Mouse (Mus musculus) megakaryocyte, embryonic 14.5 days (primary cell): ENCODE data around the gene Maml3. TPM values are rescaled to one million over a fixed set of nuclear protein-coding genes. Genes with fewer than 3 reads are reported as not detected.

ENCODE experiments used
- H3K27me3 ChIP-seq: replicated peaks from 2 replicates; pipeline ENCODE3; 2012; ENCODE audit warnings: inconsistent platforms
- H3K36me3 ChIP-seq: replicated peaks from 2 replicates; pipeline ENCODE3; 2012; ENCODE audit warnings: low read length, inconsistent platforms, mixed read lengths
- H3K4me1 ChIP-seq: 2 replicates; pipeline ENCODE4 v1.6.1; 2012; ENCODE audit warnings: inconsistent platforms
- H3K4me3 ChIP-seq: replicated peaks from 2 replicates; pipeline ENCODE3; 2012; ENCODE audit warnings: moderate library complexity, mild to moderate bottlenecking, inconsistent platforms
- H3K9me3 ChIP-seq: 2 replicates; pipeline ENCODE4 v1.6.1; 2012; ENCODE audit warnings: inconsistent platforms
- FLI1 ChIP-seq: IDR thresholded peaks from 2 replicates; pipeline ENCODE4 v1.6.1; 2012; ENCODE audit warnings: low read length, inconsistent platforms, mixed read lengths
- GATA1 ChIP-seq: IDR thresholded peaks from 3 replicates; pipeline ENCODE4 v1.6.1; 2012; ENCODE audit warnings: mixed read lengths, low read length, inconsistent platforms, borderline replicate concordance
- polyA plus RNA-seq: library from polyadenylated mRNA; stranded (reverse); fragments of >175 nt; gene quantifications from 2 replicates; pipeline ENCODE4 v1.2.3, GENCODE M21; 2012; ENCODE audit warnings: low replicate concordance; ENCODE audit not compliant: insufficient read depth

Maml3 gene
- polyA plus RNA-seq, 1 experiment = 2.4 TPM

DNA sequence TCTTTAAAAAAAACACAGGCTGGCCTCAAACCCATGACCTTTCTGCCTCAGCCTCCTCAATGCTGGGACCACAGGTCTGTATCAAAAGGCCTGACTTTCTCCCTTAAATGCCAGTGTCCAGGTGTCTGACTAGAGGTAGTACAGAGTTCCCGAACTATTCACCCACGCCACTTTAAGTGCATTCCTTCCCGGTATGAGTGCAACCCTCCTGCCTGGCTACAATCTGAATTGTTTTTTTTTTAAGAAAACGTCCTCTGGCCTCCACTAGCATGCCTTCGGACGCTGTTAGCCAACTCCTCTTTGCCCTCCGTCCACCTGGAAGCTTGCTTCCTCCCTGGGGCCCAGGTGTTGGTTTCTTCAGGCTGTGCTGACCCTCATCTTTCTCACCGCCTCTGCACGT, 260.6 kb downstream of the Maml3 start:
- Histone ChIP-seq H3K27me3 (peaks cover 5% of the 10 kb centered on the region), H3K9me3 (peaks cover 3% of the 10 kb centered on the region; the same call in 1 of the 2 replicates), H3K36me3 (no peaks in the 10 kb centered on the region), H3K4me1 (no peaks in the 10 kb centered on the region; the same call in 1 of the 2 replicates), H3K4me3 (no peak overlapping the region)
- no peak for TF ChIP-seq GATA1
- no peak for TF ChIP-seq FLI1

DNA sequence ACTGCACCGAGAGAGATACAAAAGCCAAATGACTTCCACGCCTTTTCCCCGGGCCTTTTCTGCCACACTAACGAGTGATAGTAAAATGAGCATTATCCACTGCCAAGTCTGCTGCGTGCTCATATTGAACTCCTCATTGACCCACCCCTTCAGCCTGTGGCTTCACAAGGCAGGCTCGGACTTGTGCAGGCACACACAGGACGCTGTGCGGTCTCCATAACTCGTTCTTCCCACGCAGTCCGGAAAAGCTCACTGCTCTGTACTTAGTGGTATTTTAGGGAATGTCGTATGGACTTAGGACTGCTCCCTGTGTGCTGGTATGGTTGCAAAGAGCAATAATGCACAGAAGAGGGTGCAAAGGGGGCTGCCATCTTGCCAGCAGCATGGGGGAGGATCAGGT, 262.7 kb downstream of the Maml3 start:
- H3K27me3 ChIP-seq = peaks cover 5% of the 10 kb centered on the region
- TF ChIP-seq GATA1 (no peak), FLI1 (no peak)

DNA sequence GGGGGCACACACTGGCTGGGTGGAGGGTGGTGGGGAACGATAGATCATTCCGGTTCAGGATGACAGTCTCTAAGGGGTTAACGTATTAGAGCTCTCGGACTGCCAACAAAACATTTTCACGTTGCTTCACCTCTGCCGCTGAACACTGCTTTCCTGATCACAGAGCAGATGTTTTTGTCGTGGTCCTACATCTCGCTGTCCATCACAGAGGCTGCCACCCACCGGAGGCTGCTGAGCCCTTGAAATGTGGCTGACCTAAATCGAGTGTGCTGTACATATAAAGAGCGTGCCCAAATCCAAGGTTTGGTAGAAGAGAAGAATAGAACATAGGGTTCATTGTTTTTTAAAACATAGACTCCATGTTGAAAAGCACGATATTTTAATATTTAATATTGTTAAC, 263.3 kb downstream of the Maml3 start:
- Histone ChIP-seq H3K4me3 (no peak overlapping the region), H3K4me1 (peaks cover 1% of the 10 kb centered on the region), H3K9me3 (0 out of 2 replicates have a peak, but pooled peaks cover under 1% of the 10 kb centered on the region), H3K36me3 (no peaks in the 10 kb centered on the region), H3K27me3 (peaks cover 2% of the 10 kb centered on the region)
- no peak for TF ChIP-seq GATA1
- TF ChIP-seq FLI1 = no peak

More for the DNA sequence above, 262.7 kb downstream of the Maml3 start:
- no peaks in the 10 kb centered on the region; the same call in 1 of the 2 replicates for H3K4me1 ChIP-seq
- H3K9me3 ChIP-seq = peaks cover 3% of the 10 kb centered on the region; the same call in 1 of the 2 replicates
- no peaks in the 10 kb centered on the region for H3K36me3 ChIP-seq
- no peak overlapping the region for H3K4me3 ChIP-seq

DNA sequence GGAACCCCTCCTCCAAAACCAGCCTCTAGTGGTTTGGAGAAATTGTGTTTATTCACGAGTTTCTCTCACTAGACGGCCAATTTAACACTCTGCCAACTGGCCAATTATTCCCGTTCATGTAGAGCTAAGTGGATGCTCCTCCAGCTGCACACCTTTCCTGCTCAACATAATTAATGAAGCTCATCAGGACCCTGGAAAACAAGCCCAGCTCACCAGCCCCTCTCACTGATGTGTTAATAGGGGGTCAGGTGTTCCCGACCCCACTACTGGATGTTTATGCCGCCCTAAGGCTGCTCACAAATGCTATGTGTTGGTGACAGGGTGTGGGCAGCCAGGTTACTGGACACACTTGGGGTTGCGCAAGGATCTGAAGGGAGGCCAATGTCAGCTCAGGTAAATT, 263.7 kb downstream of the Maml3 start:
- Histone ChIP-seq H3K4me3 (no peak overlapping the region), H3K36me3 (no peaks in the 10 kb centered on the region), H3K4me1 (peaks cover 6% of the 10 kb centered on the region), H3K9me3 (no peaks in the 10 kb centered on the region), H3K27me3 (peaks cover 2% of the 10 kb centered on the region)
- TF ChIP-seq FLI1 (no peak), GATA1 (no peak)

DNA sequence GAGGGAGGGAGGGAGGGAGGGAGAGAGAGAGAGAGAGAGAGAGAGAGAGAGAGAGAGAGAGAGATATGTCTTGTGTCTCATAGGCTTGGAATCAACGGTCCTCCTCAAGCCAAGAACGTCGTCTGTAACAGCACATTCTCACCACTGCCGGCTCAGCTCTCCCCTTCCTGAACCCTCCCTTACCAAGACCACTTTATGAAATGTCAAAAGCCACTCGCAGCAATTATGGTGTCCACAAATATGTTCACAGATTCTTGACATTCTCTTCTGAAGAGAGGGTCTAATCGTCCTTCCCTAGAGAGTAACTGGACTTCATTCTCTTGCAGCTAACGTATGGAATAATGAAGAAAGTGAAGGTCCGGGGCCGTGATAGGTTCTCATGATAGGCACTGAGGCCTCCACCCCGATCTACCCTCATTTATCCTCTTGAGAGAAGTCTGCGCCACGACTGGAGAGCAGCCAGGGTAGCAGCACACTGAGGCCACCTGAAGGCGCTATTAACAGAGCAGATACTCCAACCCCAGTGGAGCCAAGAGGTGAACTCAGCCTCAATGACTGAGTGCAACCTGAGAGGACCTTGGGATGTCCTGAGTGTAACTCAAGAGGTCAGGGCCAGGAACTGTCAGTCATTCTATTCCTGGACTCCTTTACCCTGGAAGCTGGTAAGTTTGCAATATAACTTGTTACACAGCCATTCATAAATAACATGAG, 264.6 kb downstream of the Maml3 start:
- Histone ChIP-seq H3K9me3 (no peaks in the 10 kb centered on the region), H3K36me3 (no peaks in the 10 kb centered on the region), H3K4me1 (peaks cover 10% of the 10 kb centered on the region), H3K4me3 (no peak overlapping the region), H3K27me3 (peaks cover 2% of the 10 kb centered on the region)
- TF ChIP-seq FLI1 = no peak
- no peak for TF ChIP-seq GATA1

DNA sequence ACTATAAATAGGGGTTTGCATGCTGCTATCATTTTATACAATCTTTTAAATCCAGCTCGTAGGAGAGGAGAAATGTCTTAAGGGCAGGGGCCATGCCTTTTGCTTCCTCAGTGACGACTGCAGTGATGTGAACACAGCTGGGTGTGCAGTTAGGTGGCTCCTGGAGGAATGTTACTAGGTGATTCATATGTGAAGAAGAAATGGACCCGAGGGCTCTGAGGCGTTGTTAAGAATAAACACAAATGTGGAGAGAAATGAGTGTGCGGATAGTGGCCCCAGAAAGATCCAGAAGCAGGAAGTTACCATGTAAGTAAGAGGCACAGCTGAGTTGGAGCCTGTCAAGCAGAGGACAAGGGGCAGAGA, 265.5 kb downstream of the Maml3 start:
- Histone ChIP-seq H3K4me3 (no peak overlapping the region), H3K4me1 (peaks cover 10% of the 10 kb centered on the region), H3K27me3 (peaks cover 2% of the 10 kb centered on the region), H3K9me3 (no peaks in the 10 kb centered on the region), H3K36me3 (no peaks in the 10 kb centered on the region)
- TF ChIP-seq GATA1 = no peak
- no peak for TF ChIP-seq FLI1

DNA sequence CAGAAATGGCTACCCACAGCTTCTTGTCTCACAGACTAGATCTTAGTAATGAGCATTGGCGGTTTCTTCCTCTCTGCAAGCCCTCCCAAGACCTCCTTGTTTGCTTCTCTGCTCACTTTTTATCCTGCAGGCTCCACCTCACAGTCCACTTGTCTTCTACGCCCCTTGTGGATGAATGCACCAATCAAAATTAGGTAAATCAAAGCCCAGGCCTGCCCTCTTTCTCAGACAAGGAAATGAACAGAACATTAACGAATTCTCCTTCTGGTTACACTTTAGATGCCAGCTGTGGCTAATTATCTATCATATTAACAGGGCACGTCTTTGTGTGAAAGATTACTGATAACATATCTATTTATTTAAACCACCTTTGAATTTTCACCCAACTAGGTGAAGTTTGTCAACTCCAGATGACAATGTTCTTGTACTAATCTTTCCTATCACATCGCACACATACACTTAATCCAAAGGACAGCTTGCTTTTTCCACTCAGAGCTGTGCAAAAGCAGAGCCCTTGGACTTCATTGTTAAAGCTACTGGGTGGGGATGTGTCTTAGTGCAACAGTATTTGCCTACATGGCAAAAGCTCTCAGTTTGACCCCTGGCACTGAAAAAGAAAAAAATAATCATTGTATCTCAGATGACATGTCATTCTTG, 266.1 kb downstream of the Maml3 start:
- Histone ChIP-seq H3K9me3 (no peaks in the 10 kb centered on the region), H3K4me3 (no peak overlapping the region), H3K36me3 (no peaks in the 10 kb centered on the region), H3K27me3 (peaks cover 2% of the 10 kb centered on the region), H3K4me1 (peaks cover 10% of the 10 kb centered on the region)
- TF ChIP-seq FLI1 (no peak), GATA1 (no peak)

DNA sequence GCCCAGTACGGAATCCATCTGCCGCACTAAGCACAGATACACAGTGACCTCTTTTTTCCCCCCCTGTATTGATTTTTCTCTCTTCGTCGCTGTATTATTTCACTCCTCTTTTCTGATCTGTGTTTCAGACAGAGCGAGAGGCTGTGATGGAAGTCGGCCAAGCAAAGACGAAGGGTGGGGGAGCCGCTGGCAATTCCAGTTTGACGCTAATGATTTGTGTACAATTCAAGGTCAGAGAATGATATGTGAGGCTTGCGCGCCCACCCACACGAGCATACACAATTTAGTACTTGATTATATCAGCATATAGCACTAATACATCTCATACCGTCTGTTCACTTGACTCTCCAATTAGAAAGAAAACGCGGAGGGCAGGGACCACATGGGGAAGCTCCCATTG, 271.9 kb downstream of the Maml3 start:
- peaks cover 2% of the 10 kb centered on the region for H3K27me3 ChIP-seq
- H3K4me3 ChIP-seq = no peak overlapping the region
- peaks cover 3% of the 10 kb centered on the region for H3K36me3 ChIP-seq
- peaks cover 3% of the 10 kb centered on the region; the same call in 1 of the 2 replicates for H3K9me3 ChIP-seq
- peaks cover 13% of the 10 kb centered on the region for H3K4me1 ChIP-seq
- TF ChIP-seq GATA1 (no peak), FLI1 (no peak)

DNA sequence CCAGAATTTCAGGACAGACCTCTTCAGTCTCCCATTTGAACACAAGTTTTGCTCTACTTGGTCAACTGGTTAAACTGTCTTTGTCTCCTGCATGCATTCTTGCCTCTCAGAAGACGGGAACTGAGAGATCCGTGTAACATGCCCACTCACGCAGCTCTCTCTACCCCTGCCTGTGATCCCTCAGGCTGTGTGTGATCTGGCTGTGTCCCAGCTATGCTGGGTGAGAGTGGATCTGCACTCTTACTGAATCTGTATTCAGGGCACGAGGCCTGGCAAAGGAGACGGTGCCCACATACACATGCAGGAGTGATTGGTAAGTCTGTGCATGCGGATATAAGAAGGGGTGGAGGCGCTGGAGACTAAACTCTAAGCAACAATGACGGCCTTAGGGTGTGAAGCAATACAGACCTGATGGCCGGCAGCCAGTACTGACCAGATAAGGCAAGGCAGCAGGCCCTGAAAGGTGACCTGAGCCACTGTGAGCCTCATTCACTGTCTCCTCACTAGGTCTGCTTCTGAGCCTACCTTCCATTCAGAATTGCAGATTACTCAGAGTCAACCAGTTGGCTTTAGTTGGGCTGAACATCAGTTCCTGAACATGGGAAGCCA, 274.0 kb downstream of the Maml3 start:
- Histone ChIP-seq H3K9me3 (peaks cover 3% of the 10 kb centered on the region; the same call in 1 of the 2 replicates), H3K4me1 (peaks cover 6% of the 10 kb centered on the region), H3K4me3 (no peak overlapping the region), H3K27me3 (peaks cover 2% of the 10 kb centered on the region), H3K36me3 (peaks cover 11% of the 10 kb centered on the region)
- TF ChIP-seq GATA1 (no peak), FLI1 (no peak)

DNA sequence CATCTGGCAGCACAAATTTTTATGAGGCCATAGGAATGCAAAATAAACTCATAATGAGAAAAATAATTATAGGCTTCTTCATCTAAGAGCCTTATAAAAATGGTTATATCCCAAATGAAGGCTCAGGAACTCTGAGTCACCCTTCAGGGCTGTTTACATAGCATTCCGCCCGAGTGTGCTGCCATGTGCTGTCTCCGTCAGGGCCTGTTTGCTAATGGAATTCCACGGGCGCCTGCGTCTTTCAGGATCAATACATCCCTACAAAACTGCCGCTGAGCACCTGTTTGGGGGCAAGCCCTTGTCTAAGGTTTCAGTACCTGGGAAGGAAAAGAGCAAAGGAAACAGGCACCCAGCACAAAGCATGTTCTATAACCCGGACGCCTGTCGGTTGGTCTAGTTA, 279.3 kb downstream of the Maml3 start:
- TF ChIP-seq GATA1 (no peak), FLI1 (no peak)
- Histone ChIP-seq H3K4me1 (peaks cover 4% of the 10 kb centered on the region; the same call in 1 of the 2 replicates), H3K9me3 (peaks cover 3% of the 10 kb centered on the region; the same call in 1 of the 2 replicates), H3K36me3 (peaks cover 15% of the 10 kb centered on the region), H3K27me3 (peaks cover 2% of the 10 kb centered on the region), H3K4me3 (no peak overlapping the region)
